Mouse (Mus musculus) liver, postnatal 0 days (tissue): Measurements from ENCODE around the gene Zfp1. TPM values are rescaled to one million over a fixed set of nuclear protein-coding genes. Genes with fewer than 3 reads are reported as not detected.

Source experiments
- ATAC-seq: fragments of 200-750 bp; cut with Nextera tagmentation; 2 replicates; pipeline ENCODE4 v1.8.0; 2017; ENCODE audit warnings: mild to moderate bottlenecking, moderate library complexity
- DNase-seq: peaks from one replicate; pipeline ENCODE4 v3.0.0-alpha.2; 2016
- H3K27ac ChIP-seq: fragments of 300-500 bp; sonication (generic); 2 replicates; pipeline ENCODE4 v1.5.1; 2014; ENCODE audit warnings: antibody characterized with exemption, moderate library complexity, mild to moderate bottlenecking, low read depth
- H3K27me3 ChIP-seq: fragments of 300-500 bp; sonication (generic); 2 replicates; pipeline ENCODE4 v1.6.1; 2014; ENCODE audit warnings: low read length, control low read depth, mixed read lengths; ENCODE audit not compliant: insufficient read depth
- H3K36me3 ChIP-seq: fragments of 300-500 bp; sonication (generic); replicated peaks from 2 replicates; pipeline ENCODE4 v1.6.1; 2014; ENCODE audit warnings: mild to moderate bottlenecking, control low read depth, low read length, moderate library complexity, mixed read lengths; ENCODE audit not compliant: insufficient read depth
- H3K4me1 ChIP-seq: fragments of 300-500 bp; sonication (generic); 2 replicates; pipeline ENCODE4 v1.6.1; 2014; ENCODE audit warnings: antibody characterized with exemption, mild to moderate bottlenecking, control low read depth; ENCODE audit not compliant: insufficient read depth
- H3K4me2 ChIP-seq: fragments of 300-500 bp; sonication (generic); 2 replicates; pipeline ENCODE4 v1.6.1; 2014; ENCODE audit warnings: low read depth, mild to moderate bottlenecking, low read length, moderate library complexity, mixed read lengths
- H3K4me3 ChIP-seq: fragments of 300-500 bp; sonication (generic); 2 replicates; pipeline ENCODE4 v1.5.1; 2014; ENCODE audit warnings: low read depth, low read length
- H3K9ac ChIP-seq: fragments of 300-500 bp; sonication (generic); replicated peaks from 2 replicates; pipeline ENCODE4 v1.6.1; 2014; ENCODE audit warnings: mild to moderate bottlenecking, moderate library complexity
- H3K9me3 ChIP-seq: fragments of 300-500 bp; sonication (generic); 2 replicates; pipeline ENCODE4 v1.6.1; 2016; ENCODE audit warnings: mild to moderate bottlenecking, control low read depth, low read length, mixed read lengths
- CTCF ChIP-seq: sonication (generic); IDR thresholded peaks from 2 replicates; pipeline ENCODE4 v1.5.1; 2016; ENCODE audit warnings: antibody characterized with exemption, low read depth
- EP300 ChIP-seq: IDR thresholded peaks from 2 replicates; pipeline ENCODE4 v1.6.1; 2016; ENCODE audit warnings: antibody characterized with exemption, low read depth, mild to moderate bottlenecking
- WGBS: fragments of 180-500 bp; shearing (Covaris S2); extraction: QIAGEN DNeasy Blood & Tissue Kit; methylation state at CpG from one replicate; pipeline ENCODE4 v1.1.7; 2014; ENCODE audit not compliant: insufficient replicate concordance; 5-methylcytosine and 5-hydroxymethylcytosine counted together
- polyA plus RNA-seq: library from polyadenylated mRNA; unstranded; fragments of >200 nt; fragmentation: Nextera tagmentation; extraction: Ambion mirVana; gene quantifications from 2 replicates; pipeline ENCODE4 v1.2.1, GENCODE M21; 2015

Zfp1 gene
- polyA plus RNA-seq, 1 experiment from 2014 or later: 3.8 TPM

- H3K4me2 ChIP-seq: no peak overlapping the region
- no peak overlapping the region for H3K9ac ChIP-seq
- no peak for DNase-seq
- no peak overlapping the region for H3K27ac ChIP-seq
- ATAC-seq: no peak
- H3K4me3 ChIP-seq: no peak overlapping the region
- WGBS: 77% methylated on average over 20 of the region's 20 CpGs
- peaks cover 29% of the 10 kb centered on the region for H3K36me3 ChIP-seq
- H3K27me3 ChIP-seq: no peaks in the 10 kb centered on the region
- H3K4me1 ChIP-seq: 0 out of 2 replicates have a peak, but pooled peaks cover 3% of the 10 kb centered on the region
- H3K9me3 ChIP-seq: no peaks in the 10 kb centered on the region
- TF ChIP-seq CTCF: no peak
- TF ChIP-seq EP300: no peak
Measured at GRCm38 (mm10) chr8:111710777-111711485, 67.7 kb downstream of the Zfp1 start.

GRCm38 (mm10) chr8:111712135-111712534, 68.9 kb downstream of the Zfp1 start:
- H3K9ac ChIP-seq: no peak overlapping the region
- no peak overlapping the region for H3K4me3 ChIP-seq
- TF ChIP-seq CTCF (no peak), EP300 (no peak)
- no peak overlapping the region for H3K4me2 ChIP-seq
- H3K27me3 ChIP-seq: no peaks in the 10 kb centered on the region
- peaks cover 29% of the 10 kb centered on the region for H3K36me3 ChIP-seq
- H3K9me3 ChIP-seq: no peaks in the 10 kb centered on the region
- 69% methylated on average over 9 of the region's 9 CpGs for WGBS
- H3K4me1 ChIP-seq: peaks cover 3% of the 10 kb centered on the region; the same call in 1 of the 2 replicates
- H3K27ac ChIP-seq: no peak overlapping the region
- DNase-seq (no peak), ATAC-seq (no peak)

DNA sequence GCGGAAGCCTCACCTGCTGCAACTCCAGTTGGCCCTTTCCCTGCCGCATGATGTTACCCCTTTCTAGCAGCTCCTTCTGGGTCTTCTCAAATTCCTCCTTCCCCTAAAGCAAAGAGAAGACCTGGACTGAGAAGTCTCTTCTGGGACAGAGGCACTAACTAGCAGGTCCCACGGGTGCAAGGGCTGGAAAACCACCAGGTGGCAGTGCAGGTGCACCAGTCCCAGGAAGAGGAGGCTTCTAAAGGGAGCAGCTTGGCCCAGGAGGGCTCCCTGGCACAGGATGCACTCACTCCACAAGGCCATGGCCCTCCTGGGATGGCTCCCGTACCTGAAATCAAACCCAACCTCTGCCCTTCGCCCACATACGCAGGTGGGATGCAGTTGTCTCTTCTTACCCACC, 69.4 kb downstream of the Zfp1 start:
- 62% methylated on average over 6 of the region's 6 CpGs for WGBS
- H3K36me3 ChIP-seq: peaks cover 29% of the 10 kb centered on the region
- H3K27me3 ChIP-seq: no peaks in the 10 kb centered on the region
- ATAC-seq: no peak; the same call in 1 of the 2 replicates
- peaks cover 3% of the 10 kb centered on the region; the same call in 1 of the 2 replicates for H3K4me1 ChIP-seq
- H3K4me2 ChIP-seq: no peak overlapping the region
- H3K4me3 ChIP-seq: no peak overlapping the region
- no peaks in the 10 kb centered on the region for H3K9me3 ChIP-seq
- TF ChIP-seq EP300: no peak
- TF ChIP-seq CTCF: peak; percentile 81
- H3K27ac ChIP-seq: no peak overlapping the region
- peak; percentile 73 for DNase-seq
- H3K9ac ChIP-seq: no peak overlapping the region

DNA sequence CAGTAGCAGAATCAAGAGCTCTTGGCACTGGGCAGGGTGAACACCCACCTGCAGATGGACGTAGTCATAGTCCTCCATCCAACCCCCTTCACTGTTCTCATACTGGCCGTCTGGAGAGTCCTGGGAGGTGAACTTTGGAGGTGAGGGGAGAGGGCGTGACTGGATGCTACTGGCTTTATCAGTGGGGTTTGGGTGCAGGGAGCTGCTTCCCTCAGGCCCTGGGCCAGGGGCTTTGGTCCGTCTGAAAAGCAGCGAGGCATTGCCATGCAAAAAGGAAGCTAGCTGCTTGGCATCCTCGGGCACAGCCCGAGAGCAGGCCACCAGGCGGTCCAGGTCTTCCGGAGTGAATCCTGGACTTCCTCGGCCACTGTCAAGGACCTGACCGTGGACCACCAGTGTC, 70.1 kb downstream of the Zfp1 start:
- Histone ChIP-seq H3K4me1 (peaks cover 9% of the 10 kb centered on the region; the same call in 1 of the 2 replicates), H3K36me3 (peaks cover 32% of the 10 kb centered on the region), H3K9ac (no peak overlapping the region), H3K4me3 (no peak overlapping the region), H3K9me3 (no peaks in the 10 kb centered on the region), H3K27ac (no peak overlapping the region), H3K27me3 (no peaks in the 10 kb centered on the region), H3K4me2 (no peak overlapping the region)
- WGBS: 79% methylated on average over 11 of the region's 11 CpGs
- DNase-seq (no peak), ATAC-seq (no peak)
- TF ChIP-seq CTCF (no peak), EP300 (no peak)

GRCm38 (mm10) chr8:111713817-111714216, 70.6 kb downstream of the Zfp1 start:
- H3K27ac ChIP-seq: no peak overlapping the region
- no peak for ATAC-seq
- no peak overlapping the region for H3K4me3 ChIP-seq

GRCm38 (mm10) chr8:111714295-111714694, 71.1 kb downstream of the Zfp1 start:
- DNase-seq (no peak), ATAC-seq (no peak)
- TF ChIP-seq CTCF (no peak), EP300 (no peak)
- Histone ChIP-seq H3K27me3 (no peaks in the 10 kb centered on the region), H3K27ac (no peak overlapping the region), H3K9ac (no peak overlapping the region), H3K4me1 (peaks cover 9% of the 10 kb centered on the region; the same call in 1 of the 2 replicates), H3K9me3 (no peaks in the 10 kb centered on the region), H3K4me2 (no peak overlapping the region), H3K36me3 (peaks cover 32% of the 10 kb centered on the region), H3K4me3 (no peak overlapping the region)
- 85% methylated on average over 12 of the region's 12 CpGs for WGBS

More at GRCm38 (mm10) chr8:111713817-111714216, 70.6 kb downstream of the Zfp1 start:
- Histone ChIP-seq H3K9ac (no peak overlapping the region), H3K4me2 (no peak overlapping the region), H3K27me3 (no peaks in the 10 kb centered on the region), H3K36me3 (peaks cover 32% of the 10 kb centered on the region), H3K4me1 (peaks cover 9% of the 10 kb centered on the region; the same call in 1 of the 2 replicates), H3K9me3 (no peaks in the 10 kb centered on the region)
- TF ChIP-seq CTCF (no peak), EP300 (no peak)
- no peak for DNase-seq
- WGBS: 85% methylated on average over 25 of the region's 25 CpGs
